Mouse (Mus musculus) monocyte, adult 2 months (primary cell): ENCODE data around the gene Serpinb9c.
"Not testable (repeated sequence)": the region's sequence is repeated elsewhere in the genome, so short reads cannot be mapped to it uniquely, and the experiment has no call there.

Source experiments
- DNase-seq, 2 experiments: peaks; one replicate each; pipeline ENCODE4 v3.0.0; 2022; ENCODE audit warnings: low spot score in 2 of 2, low read depth in 1 of 2

The Serpinb9c gene

DNA sequence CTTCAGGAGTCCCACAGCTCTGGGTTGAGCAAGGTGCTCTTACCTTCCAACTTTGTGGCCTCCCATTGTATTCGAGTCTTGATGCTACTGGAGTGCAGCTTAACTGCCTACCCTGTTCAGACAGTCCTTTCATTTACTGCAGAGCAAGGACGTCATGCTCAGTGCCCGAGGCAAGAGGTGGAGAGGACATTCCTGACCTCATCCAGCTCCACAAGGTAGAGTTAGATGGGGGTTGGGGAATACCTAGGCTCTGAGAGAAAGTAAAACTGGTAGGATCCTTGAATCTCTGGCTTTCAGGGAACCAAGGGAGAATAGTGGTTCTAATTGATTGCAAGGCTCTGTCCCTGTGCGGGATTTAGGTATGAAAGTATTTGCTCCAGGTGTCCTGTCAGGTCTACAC lies at the start of gene Serpinb9c:
Serpinb9c (minus strand) TSS at position 101 of the 400 bp plus-strand sequence.
- DNase-seq: no peak

DNA sequence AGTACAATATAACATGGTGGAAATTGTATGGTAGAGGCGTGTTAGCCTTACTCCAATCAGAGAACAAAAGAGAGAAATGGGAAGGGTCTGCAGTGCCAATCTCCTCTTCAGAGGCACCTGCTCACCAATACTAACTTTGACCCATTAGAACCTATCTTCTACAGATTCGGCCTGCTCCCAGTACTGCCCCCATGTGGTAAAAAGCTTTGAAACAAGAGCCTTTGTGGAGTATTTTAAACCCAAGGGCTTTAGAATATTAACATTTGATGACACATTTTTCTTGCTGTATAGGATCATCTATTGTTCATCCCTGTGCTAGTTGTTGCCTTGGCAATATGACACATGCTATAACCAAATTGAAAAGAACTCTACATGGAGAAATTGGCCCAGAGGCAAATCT lies 40.2 kb upstream of the Serpinb9c start:
- no peak for DNase-seq

DNA sequence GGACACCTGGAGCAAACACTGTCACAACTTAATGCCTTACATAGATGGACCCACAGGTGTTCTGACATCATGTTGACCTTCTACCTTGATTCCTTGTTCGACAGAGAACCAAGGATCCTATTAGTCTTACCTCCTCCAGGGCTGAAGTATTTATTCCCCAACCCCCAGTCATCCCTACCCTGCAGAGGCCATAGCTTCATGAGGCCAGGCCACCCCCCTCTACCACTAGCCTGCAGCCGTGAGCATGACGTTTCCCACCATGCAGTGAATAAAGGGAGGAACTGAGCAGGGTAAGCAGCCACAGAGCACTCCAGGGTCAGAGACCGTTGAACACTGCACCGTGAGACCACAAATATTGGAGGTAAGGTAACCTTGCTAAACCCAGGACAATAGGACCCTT lies 33.1 kb upstream of the Serpinb9c start, which contains the start of gene Serpinb9d:
Serpinb9d (plus strand) TSS at position 301 of the 400 bp plus-strand sequence.
- DNase-seq: no peak

- not testable (repeated sequence) for DNase-seq
Measured at GRCm38 (mm10) chr13:33190486-33190885, 30.9 kb upstream of the Serpinb9c start.

DNA sequence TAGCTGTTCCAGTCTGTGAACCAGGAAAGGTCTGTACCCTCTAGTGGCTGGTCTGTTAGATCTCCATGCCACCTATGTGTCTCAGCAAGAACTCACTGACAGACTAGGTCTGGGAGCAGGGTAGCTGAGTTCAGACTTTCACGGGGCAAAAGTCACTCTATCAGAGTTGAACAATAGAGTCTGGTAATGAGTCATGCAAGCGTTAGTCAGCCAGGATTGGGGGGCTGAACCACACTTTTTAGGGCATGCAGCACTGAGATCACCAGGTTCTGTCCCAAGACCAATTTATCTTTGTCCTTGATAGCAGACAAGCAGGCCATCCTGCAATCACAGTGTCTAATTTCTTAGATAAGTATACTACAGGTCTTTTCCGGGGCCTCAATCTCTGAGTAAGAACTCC lies 18.1 kb downstream of the Serpinb9c start:
- no peak for DNase-seq

GRCm38 (mm10) chr13:33137717-33138116 lies 21.8 kb downstream of the Serpinb9c start:
- no peak for DNase-seq

- no peak for DNase-seq
Measured at GRCm38 (mm10) chr13:33113054-33113453, 46.5 kb downstream of the Serpinb9c start.

- no peak for DNase-seq
Measured at GRCm38 (mm10) chr13:33105626-33106025, 53.9 kb downstream of the Serpinb9c start.
